Mouse (Mus musculus) thymus, postnatal 10 days (tissue): Measurements from ENCODE around the gene Pnlip.

Experiments
- DNase-seq, 2 experiments: peaks; one replicate each; pipeline ENCODE4 v3.0.0; 2021; ENCODE audit warnings: low spot score in 2 of 2

Pnlip gene

DNA sequence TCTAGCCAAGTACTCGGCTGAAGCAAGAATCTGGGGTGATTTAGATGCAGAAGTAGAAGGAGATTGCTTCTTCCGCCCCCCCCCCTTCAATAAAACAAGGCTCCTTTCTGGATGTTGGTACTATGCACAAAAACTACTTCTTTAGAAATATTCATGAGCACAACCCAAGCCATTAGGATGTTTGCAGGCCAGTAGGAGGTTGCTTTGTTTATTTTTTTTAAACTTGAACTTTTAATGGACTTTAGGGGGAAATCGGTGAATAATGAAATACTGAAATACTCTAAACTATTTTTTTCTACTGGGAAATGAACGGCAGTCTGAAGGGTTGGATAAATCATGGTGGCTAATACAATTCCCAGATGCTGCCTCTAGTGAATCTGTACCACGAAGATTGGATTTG lies at the start of gene Pnlip:
Gene Pnlip, plus strand, starts transcription at position 301 of the 400 bp plus-strand sequence.
- DNase-seq: no peak

DNA sequence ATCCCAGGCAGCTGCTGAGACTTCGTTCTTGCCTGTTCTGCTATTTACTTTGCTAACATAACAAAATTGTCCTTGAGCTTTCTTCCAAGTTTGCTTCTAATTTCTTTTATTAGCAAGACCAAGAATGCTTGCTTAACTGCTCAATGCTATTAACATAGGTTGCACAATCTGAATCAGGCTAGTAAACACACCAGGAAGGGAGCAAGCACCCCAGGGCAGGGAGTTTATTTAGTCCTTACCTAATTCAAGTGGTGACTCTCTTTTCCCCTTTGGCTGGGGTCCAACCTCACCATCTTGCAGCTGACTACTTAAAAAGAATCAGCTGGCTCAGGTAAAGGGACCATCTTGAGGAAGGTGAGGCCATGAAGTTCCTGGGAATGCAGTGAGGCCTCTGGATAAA lies 42.6 kb upstream of the Pnlip start:
- DNase-seq: no peak

DNA sequence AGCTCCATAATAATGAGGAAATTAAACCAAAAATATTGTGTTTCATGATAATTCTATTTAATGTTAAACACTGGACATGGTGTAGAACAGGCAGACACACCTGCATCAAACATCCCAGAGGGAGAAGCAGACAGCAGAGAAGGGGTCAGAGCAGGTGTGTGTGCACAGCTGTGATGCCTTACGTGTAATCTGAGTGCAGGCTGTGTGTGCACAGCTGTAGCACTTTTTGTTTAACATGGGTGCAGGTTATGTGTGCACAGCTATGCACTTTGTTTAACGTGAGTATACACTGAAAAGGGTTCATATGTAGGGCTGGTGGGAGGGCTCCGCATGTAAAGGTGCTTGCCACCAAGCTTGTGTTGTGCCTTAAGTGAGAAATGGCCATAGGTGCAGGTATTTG lies 39.6 kb upstream of the Pnlip start:
- DNase-seq: no peak

DNA sequence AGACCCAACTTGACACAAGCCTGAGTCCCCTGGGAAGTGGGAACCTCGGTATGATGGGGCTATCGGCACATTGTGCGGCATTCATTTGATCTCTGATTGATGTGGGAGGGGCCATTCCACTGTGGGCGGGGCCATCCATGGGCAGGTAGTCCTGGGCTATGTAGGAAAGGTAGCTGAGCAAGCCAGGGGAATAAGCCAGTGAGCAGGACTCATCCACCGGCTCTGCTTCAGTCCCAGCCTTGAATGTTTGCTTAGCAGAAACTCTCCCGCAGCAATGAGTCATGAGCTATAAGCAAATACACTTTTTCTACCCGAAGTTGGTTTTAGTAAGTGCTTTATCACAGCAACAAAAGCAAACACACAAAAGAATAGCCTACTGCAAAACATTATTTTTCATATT lies 35.7 kb upstream of the Pnlip start:
- no peak for DNase-seq

GRCm38 (mm10) chr19:58620661-58621060 lies 31.6 kb upstream of the Pnlip start:
- DNase-seq: no peak

- DNase-seq: no peak
Observed at GRCm38 (mm10) chr19:58621646-58622045, 30.7 kb upstream of the Pnlip start.

- DNase-seq: no peak
Observed at GRCm38 (mm10) chr19:58624799-58625198, 27.5 kb upstream of the Pnlip start.

DNA sequence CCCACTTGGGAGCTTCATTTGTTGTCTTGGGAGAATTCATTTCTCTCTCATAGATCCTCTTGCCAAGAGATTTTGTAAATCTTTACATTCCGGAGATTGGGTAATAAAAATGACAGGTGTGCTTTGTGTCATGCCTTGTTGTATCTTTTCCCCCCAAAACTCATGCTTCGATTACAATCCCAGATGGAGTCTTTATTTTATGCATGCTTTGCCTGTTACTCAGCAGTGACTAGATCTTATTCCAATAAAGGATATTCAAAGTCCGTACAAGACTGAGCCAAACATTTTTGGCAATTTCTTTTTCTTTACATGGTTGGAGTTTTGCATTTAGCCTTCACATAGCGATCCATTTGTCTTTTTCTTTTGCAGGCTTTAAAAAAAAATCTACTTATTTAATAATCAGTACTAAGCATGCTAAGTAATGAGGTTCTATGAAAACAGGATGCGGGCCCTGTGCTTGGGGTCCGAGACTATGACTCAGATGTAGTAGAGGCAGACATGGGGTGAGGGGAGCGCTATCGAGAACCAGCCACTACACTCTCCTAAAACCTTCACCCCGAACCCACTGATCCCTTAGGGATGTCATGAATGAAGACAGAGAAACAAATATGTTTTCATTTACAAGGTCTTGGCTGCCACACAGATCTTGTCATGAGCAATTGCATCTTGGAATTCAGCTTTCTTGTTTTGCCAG lies 26.9 kb upstream of the Pnlip start:
- DNase-seq: no peak

GRCm38 (mm10) chr19:58627406-58628337 lies 24.6 kb upstream of the Pnlip start:
- DNase-seq: no peak

DNA sequence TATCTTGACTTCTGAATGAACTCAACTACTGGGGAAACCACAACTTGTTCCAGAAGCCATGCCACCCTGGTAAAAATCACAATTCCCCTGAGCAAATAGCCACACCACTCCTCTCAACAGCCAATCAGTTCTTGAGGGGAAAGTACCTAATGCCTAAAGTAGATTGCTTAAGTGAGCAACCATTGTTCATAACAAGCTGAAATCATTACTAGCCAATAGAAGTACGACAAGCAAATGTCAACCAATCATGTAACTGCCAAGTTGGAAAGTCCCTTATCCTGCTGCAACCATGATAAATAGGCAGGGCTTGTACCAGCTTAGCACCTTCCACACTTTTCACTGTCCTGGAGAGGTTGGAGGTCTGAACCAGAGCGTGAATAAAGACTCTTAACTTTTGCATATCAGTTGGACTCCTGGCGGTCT lies 22.9 kb upstream of the Pnlip start:
- DNase-seq: no peak

DNA sequence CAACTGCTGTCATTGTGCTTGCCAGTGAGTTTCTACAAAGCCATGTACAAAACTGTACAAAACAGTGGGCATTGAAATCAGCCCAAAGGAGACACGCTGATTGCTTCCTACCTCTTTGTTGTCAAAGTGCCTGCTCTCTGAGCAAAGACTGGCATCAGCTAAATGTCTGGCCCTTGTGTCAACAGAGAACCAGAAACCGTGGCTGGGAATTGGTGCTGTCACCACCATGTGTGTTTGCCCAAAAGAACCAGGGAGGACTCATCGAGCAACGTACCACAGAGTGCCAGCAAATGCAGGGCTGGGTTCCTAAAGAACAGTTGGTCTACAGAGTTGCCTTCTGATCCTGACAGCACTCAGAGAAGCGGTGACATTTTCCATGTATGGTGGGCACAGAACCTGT lies 2.3 kb upstream of the Pnlip start:
- no peak for DNase-seq

GRCm38 (mm10) chr19:58662098-58662497 lies 9.8 kb downstream of the Pnlip start:
- DNase-seq: no peak

GRCm38 (mm10) chr19:58663317-58663716 lies 11.0 kb downstream of the Pnlip start:
- no peak for DNase-seq

DNA sequence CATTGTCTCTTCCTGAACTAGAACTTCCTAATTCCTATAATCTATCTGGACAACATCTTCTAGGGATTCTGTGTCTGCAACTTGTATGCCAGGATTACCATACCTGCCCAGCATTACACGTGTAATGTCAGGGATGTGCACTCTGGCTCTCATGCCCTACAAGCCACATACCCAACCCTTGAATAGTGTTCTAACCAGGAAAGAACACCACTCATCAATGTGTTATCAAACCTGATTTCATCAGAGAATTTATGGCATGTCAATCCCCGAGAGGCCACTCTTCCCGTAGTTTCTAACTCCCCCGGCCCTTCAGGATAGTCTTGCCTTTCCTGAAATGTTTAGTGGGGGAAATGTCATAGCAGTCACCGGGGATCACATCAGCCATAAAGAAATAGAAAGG lies 12.6 kb downstream of the Pnlip start:
- no peak for DNase-seq

DNA sequence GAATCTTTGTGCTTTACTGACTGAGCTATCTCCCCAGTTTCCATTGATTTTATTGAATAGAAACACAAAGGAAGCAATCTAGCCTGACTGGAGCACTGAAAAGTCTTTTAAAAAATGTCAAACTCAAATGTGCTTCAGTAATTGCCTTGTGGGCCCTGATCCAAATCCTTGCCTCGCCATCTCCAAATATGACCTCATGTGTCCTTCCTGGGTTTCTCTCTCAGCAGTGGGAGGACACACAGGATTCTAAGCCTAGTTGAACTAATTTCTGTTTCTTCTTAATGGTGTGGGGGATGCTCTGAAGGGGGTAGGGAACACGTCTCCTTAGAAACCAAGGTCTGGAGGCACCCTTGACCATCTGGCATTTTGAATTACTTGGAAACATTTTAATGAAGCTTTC lies 22.3 kb downstream of the Pnlip start:
- DNase-seq: no peak

GRCm38 (mm10) chr19:58677117-58677516 lies 24.8 kb downstream of the Pnlip start:
- no peak for DNase-seq

DNA sequence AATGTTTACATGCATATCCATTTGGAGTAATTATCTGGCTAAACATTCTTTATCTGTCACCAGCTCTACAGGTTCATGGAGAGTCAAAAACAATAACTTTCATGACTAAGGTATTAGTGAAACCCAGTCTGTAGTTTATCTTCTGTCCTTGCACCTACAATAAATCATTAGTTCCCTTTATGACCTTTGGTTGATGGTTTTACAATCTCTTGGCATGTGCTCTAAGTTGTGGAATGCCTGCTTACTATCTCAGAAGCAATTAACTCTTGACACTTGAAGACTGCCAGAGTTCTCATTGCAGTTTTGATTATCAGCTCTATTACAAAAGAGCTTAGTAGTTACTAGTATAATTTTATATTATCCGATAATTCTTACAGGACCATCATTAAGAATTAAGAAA lies 36.6 kb downstream of the Pnlip start:
- DNase-seq: no peak

- no peak for DNase-seq
Observed at GRCm38 (mm10) chr19:58695314-58695713, 43.0 kb downstream of the Pnlip start.

DNA sequence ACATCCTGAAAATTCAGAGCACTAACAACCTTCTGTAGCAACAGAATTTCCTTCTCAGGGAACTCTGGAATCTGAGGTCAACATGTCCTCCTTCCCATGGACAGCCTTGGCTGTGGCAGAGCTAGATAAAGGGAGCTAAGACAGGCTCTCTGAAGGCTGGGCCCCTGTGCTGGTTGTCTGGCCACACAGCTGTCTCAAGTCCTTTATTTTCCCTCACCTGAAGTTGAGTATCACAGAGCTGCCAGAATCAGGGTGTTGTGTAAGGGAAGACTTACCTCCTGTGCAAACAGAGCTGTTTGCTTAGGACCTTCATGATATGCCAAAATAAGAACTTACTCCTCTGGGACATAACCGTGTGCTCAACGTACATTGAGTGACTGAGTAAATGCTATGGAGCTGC lies 43.9 kb downstream of the Pnlip start:
- no peak for DNase-seq

DNA sequence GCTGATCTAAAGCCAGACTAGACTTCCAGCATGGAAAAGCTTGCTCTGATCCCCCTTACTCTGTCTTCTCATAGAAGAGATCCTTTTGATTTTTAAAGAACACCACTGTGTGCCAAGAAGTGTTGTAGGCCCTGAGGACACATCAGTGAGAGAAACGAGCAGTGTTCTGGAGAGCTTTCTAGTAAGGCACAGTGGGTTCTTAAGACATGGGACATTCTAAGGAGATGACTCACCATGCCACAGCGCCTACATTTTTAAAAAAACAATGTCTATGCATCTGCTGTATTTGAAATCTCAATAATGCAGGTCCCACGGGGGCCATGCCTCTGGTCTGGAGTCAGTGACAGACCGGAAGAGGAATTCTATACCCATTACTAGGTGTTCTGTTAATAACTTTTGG lies 52.3 kb downstream of the Pnlip start:
- no peak for DNase-seq

DNA sequence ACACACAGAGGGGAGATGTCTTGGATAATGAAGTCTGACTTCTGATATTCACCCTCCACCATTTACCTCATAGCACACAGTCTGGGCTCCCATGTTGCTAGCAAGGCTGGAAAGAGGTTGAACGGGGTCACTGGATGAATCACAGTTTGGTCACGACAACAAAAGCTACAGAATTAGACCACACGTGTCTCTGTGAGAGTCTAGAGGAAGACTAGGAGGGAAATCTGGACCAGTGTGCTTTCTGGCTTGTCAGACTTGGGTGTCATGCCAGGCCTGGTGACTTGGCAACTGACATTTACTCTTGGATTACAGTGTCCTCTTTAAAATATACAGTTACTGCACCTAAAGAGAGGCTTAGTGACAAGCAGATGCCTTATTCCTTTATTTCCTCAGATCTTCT lies 56.3 kb downstream of the Pnlip start:
- DNase-seq: no peak

GRCm38 (mm10) chr19:58717925-58718324 lies 65.6 kb downstream of the Pnlip start:
- no peak for DNase-seq

- no peak for DNase-seq
Observed at GRCm38 (mm10) chr19:58720439-58720838, 68.1 kb downstream of the Pnlip start.
